Mouse (Mus musculus): ENCODE measurements around the gene Tas2r119.
"Not testable (repeated sequence)": the region's sequence is repeated elsewhere in the genome, so short reads cannot be mapped to it uniquely, and the experiment has no call there.

DNA sequence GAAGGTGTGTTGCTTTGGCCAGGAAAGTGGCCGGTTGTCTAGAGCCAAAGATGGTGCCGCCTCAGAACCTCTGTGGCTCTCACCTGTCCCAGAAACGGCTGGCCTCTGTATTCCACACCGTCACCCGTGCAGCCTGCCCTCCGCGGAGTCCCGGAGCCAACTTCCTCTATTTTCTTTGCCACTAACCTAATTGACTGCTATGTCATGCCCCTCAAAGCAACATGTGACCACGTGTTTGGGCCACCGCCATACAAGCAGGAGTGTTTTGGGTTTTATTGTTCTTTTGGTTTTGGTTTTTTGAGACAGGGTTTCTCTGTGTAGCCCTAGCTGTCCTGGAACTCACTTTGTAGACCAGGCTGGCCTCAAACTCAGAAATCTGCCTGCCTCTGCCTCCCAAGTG is 37.6 kb downstream of the Tas2r119 start:
- TF ChIP-seq POLR2A (IDR thresholded peaks at IDR 0.05; ENCODE audit: low read depth, low read length); CTCF (IDR thresholded peaks at IDR 0.05; ENCODE audit: borderline replicate concordance, insufficient read depth, low read length): not testable (repeated sequence)

Measured in embryonic fibroblast, embryonic 13.5 days (primary cell).